Mouse (Mus musculus) limb, embryonic 14.5 days (tissue): ENCODE results near the gene Dctn2. TPM values are rescaled to one million over a fixed set of nuclear protein-coding genes. Genes with fewer than 3 reads are reported as not detected.

Experiments used
- ATAC-seq: fragments of 200-750 bp; cut with Nextera tagmentation; 2 replicates; pipeline ENCODE4 v1.8.0; 2017; ENCODE audit warnings: low read depth, moderate number of reproducible peaks, moderate TSS enrichment; ENCODE audit not compliant: low FRiP score
- DNase-seq: peaks from one replicate; pipeline ENCODE4 v3.0.0-alpha.2; 2015; ENCODE audit warnings: low spot score
- H3K27ac ChIP-seq: fragments of 300-500 bp; sonication (generic); replicated peaks from 2 replicates; pipeline ENCODE4 v1.5.1; 2014; ENCODE audit warnings: low read depth, mild to moderate bottlenecking, low read length, moderate library complexity, mixed read lengths
- H3K27me3 ChIP-seq: fragments of 300-500 bp; sonication (generic); 2 replicates; pipeline ENCODE4 v1.6.1; 2014; ENCODE audit warnings: low read length, mixed read lengths; ENCODE audit not compliant: control insufficient read depth, insufficient read depth
- H3K36me3 ChIP-seq: fragments of 300-500 bp; sonication (generic); 2 replicates; pipeline ENCODE4 v1.6.1; 2014; ENCODE audit warnings: mild to moderate bottlenecking, low read length, moderate library complexity, mixed read lengths; ENCODE audit not compliant: control insufficient read depth, insufficient read depth
- H3K4me1 ChIP-seq: fragments of 300-500 bp; sonication (generic); 2 replicates; pipeline ENCODE4 v1.6.1; 2014; ENCODE audit warnings: antibody characterized with exemption, low read length, mixed read lengths; ENCODE audit not compliant: control insufficient read depth, insufficient read depth
- H3K4me2 ChIP-seq: fragments of 300-500 bp; sonication (generic); replicated peaks from 2 replicates; pipeline ENCODE4 v1.6.1; 2014; ENCODE audit warnings: low read depth, mild to moderate bottlenecking, low read length, moderate library complexity; ENCODE audit not compliant: severe bottlenecking
- H3K4me3 ChIP-seq: fragments of 300-500 bp; sonication (generic); replicated peaks from 2 replicates; pipeline ENCODE4 v1.5.1; 2014; ENCODE audit warnings: low read length
- H3K9ac ChIP-seq: fragments of 300-500 bp; sonication (generic); 2 replicates; pipeline ENCODE4 v1.6.1; 2014; ENCODE audit warnings: mild to moderate bottlenecking, low read depth, low read length, moderate library complexity; ENCODE audit not compliant: severe bottlenecking
- H3K9me3 ChIP-seq: fragments of 300-500 bp; sonication (generic); 2 replicates; pipeline ENCODE4 v1.6.1; 2016; ENCODE audit warnings: low read length; ENCODE audit not compliant: control insufficient read depth
- POLR2A ChIP-seq: fragments of 200-500 bp; IDR thresholded peaks from 2 replicates; pipeline ENCODE4 v1.8.0; 2012; ENCODE audit warnings: inconsistent platforms, mild to moderate bottlenecking, moderate library complexity, borderline replicate concordance; ENCODE audit not compliant: insufficient read depth, insufficient read length; ENCODE audit errors: extremely low read depth
- WGBS: fragments of 180-500 bp; shearing (Covaris S2); extraction: QIAGEN DNeasy Blood & Tissue Kit; methylation state at CpG from one replicate; pipeline ENCODE4 v1.1.7; 2014; 5-methylcytosine and 5-hydroxymethylcytosine counted together
- polyA plus RNA-seq, 2 experiments: library from polyadenylated mRNA; depleted of rRNA in 1 of 2; stranded (reverse) in 1 of 2; unstranded in 1 of 2; fragments of >200 nt; fragmentation: Nextera tagmentation in 1 of 2; extraction: Ambion mirVana in 1 of 2; gene quantifications; 2 replicates each; pipeline versions ENCODE4 v1.2.1 to v1.2.3; 2012 to 2014

Gene Dctn2
- polyA plus RNA-seq, 2 experiments: 168 to 221 TPM

DNA sequence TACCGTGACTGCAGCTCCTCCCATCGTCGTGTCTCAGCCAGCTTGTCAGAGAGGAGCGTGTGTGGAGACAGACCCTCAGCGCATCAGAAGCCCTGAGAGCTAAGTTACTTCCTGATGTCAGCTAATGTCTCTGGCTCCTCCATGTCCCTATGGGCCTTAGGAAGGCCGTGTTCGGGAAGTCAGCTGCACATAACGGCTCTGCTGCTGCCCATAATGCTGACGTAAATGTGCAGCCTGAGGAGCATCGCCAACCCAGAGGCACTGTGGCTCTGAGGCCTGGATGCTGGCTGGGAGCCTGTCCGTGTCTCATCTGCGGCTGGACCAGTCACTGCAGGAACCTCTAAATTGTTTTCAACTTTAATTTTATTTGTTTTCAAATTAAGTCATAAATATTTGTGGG is 2.9 kb downstream of the Dctn2 start:
- H3K9ac ChIP-seq: no peak overlapping the region
- H3K27ac ChIP-seq: no peak overlapping the region
- H3K27me3 ChIP-seq: no peaks in the 10 kb centered on the region; the same call in 1 of the 2 replicates
- no peak for ATAC-seq
- no peak overlapping the region for H3K4me3 ChIP-seq
- H3K9me3 ChIP-seq: no peaks in the 10 kb centered on the region
- no peak for TF ChIP-seq POLR2A
- H3K4me1 ChIP-seq: peaks cover 8% of the 10 kb centered on the region
- H3K4me2 ChIP-seq: no peak overlapping the region
- WGBS: 81% methylated on average over 12 of the region's 12 CpGs
- peaks cover 54% of the 10 kb centered on the region for H3K36me3 ChIP-seq
- DNase-seq: no peak

DNA sequence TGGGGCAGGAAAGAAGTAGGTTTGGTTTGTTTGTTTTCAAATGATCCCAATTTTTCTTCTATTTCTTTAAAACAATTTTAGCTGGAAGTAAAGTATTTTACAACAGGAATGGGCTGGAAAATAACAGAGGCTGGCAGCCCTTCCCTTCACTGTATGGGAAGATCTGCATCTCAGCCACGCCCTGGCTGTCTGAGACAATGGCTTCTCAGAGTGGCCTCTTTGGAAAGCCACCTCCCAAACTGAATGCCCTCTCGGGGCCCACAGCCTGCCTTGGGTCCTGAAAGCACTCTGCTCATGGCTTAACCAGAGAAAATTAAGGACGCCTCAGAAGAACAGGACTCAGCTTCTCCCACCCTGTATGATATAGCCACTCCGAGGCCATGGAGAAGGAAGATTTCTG is 3.7 kb downstream of the Dctn2 start:
- no peak overlapping the region for H3K27ac ChIP-seq
- ATAC-seq: no peak
- H3K4me2 ChIP-seq: no peak overlapping the region
- no peak for DNase-seq
- H3K36me3 ChIP-seq: peaks cover 62% of the 10 kb centered on the region
- H3K4me3 ChIP-seq: no peak overlapping the region
- 87% methylated on average over 4 of the region's 4 CpGs for WGBS
- no peak for TF ChIP-seq POLR2A
- no peaks in the 10 kb centered on the region for H3K27me3 ChIP-seq
- no peak overlapping the region for H3K9ac ChIP-seq
- H3K9me3 ChIP-seq: no peaks in the 10 kb centered on the region
- H3K4me1 ChIP-seq: peaks cover 8% of the 10 kb centered on the region

GRCm38 (mm10) chr10:127272371-127272770 is 6.2 kb downstream of the Dctn2 start:
- H3K4me3 ChIP-seq: no peak overlapping the region
- no peak overlapping the region for H3K9ac ChIP-seq
- no peaks in the 10 kb centered on the region for H3K27me3 ChIP-seq
- 91% methylated on average over 5 of the region's 5 CpGs for WGBS
- no peaks in the 10 kb centered on the region for H3K9me3 ChIP-seq
- ATAC-seq (no peak), DNase-seq (no peak)
- H3K36me3 ChIP-seq: peaks cover 87% of the 10 kb centered on the region
- TF ChIP-seq POLR2A: no peak
- no peak overlapping the region for H3K27ac ChIP-seq
- H3K4me2 ChIP-seq: no peak overlapping the region
- peaks cover 2% of the 10 kb centered on the region; the same call in 1 of the 2 replicates for H3K4me1 ChIP-seq

DNA sequence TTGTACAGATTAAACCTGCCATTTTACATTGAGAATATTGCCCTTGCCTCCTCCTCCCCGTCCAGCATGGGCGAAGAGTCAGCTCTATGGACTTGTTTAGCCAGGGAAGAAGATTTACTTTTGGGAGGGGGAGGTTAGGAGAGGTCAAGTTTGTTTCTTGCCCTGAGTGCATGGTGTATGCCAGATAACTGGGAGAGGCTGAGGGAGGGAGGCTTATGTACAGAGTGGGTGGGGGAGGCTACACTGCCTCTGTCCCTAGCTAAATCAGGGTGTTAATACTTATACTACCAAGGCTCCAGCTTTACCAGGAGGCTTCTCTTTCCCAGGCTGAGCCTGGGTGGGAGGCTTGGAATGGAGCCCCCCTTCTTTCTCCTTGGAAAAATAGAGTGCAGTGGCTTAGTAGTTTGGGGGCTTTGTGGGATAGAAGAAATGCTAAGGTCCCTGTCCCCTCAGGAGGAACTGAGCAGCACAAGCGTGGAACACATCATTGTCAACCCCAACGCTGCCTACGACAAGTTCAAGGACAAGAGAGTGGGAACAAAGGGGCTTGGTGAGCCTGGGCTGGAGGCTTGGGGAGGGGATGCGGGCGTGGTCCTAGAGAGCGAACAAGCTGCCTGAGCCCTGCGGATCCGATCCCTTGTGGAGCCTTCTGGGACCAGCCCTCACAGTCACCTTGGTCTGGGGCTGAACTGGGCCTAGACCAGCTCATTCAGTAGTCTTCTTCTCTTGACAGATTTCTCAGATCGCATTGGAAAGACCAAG is 8.3 kb downstream of the Dctn2 start:
- Histone ChIP-seq H3K9ac (no peak overlapping the region), H3K36me3 (peaks cover 95% of the 10 kb centered on the region), H3K9me3 (no peaks in the 10 kb centered on the region), H3K27ac (no peak overlapping the region), H3K4me3 (no peak overlapping the region), H3K27me3 (no peaks in the 10 kb centered on the region), H3K4me2 (no peak overlapping the region), H3K4me1 (no peaks in the 10 kb centered on the region)
- ATAC-seq (no peak), DNase-seq (no peak)
- 92% methylated on average over 11 of the region's 11 CpGs for WGBS
- no peak for TF ChIP-seq POLR2A

GRCm38 (mm10) chr10:127279730-127280129 is 13.6 kb downstream of the Dctn2 start:
- 100% methylated on average over 1 of the region's 2 CpGs for WGBS
- Histone ChIP-seq H3K36me3 (peaks cover 98% of the 10 kb centered on the region), H3K4me3 (no peak overlapping the region), H3K27me3 (no peaks in the 10 kb centered on the region), H3K4me1 (no peaks in the 10 kb centered on the region), H3K27ac (no peak overlapping the region), H3K4me2 (no peak overlapping the region), H3K9me3 (no peaks in the 10 kb centered on the region), H3K9ac (no peak overlapping the region)
- DNase-seq (no peak), ATAC-seq (no peak)
- no peak for TF ChIP-seq POLR2A
